22 mouse cellular contexts compared by ENCODE assay signal in genomic region chr17:25998425-25998824, GRCm38 (mm10). TPM values are rescaled to one million over a fixed set of nuclear protein-coding genes. Genes with fewer than 3 reads are reported as not detected.
"Had no signal": no experiment of that assay in that cellular context is flagged by ENCODE, and none has a peak within 500 bp of the region (broad histone marks: within the 10 kb centered on the region; RNA-seq: fewer than 3 reads in every experiment).

No protein-coding gene starts in this region.

- H3K27ac ChIP-seq: left cerebral cortex, adult 2 months; liver, embryonic 13.5 days; stomach, postnatal 0 days had no signal

- ATAC-seq: inflammation-experienced regulatory T-cells, adult 6 months had no signal

- H3K27me3 ChIP-seq: liver, embryonic 13.5 days had no signal

- H3K4me3 ChIP-seq: left cerebral cortex, adult 2 months; liver, embryonic 13.5 days had no signal

- H3K9ac ChIP-seq: liver, embryonic 13.5 days had no signal

- H3K9me3 ChIP-seq: liver, embryonic 13.5 days had no signal

- H3K36me3 ChIP-seq: liver, embryonic 13.5 days had no signal

- H3K4me2 ChIP-seq: liver, embryonic 13.5 days; midbrain, embryonic 11.5 days had no signal

- DNase-seq: layer of hippocampus, postnatal 36 days; liver, embryonic 13.5 days; lung, adult 2 months; lung, postnatal 14 days; lung, postnatal 4 days; midbrain, embryonic 14.5 days; thymus, adult 2 months; thymus, postnatal 14 days; thymus, postnatal 4 days had no signal

RNA-seq across cellular contexts. Expression of gene A930017K11Rik, which starts 46.1 kb away (rescaled TPM):
- total RNA-seq: layer of hippocampus, postnatal 10 days; left cerebral cortex, postnatal 10 days; liver, adult 2 months; megakaryocyte progenitor cell, adult 5-6 weeks had no signal
- polyA plus RNA-seq: inflammation-experienced regulatory T-cells, adult 6 months; liver, adult 2 months; lung, adult 2 months; midbrain, embryonic 11.5 days; neural tube, embryonic 11.5 days; small intestine, adult 2 months; spleen, adult 2 months; stomach, postnatal 0 days had no signal

RNA-seq across cellular contexts. Expression of gene Nhlrc4, which starts 53.7 kb away (rescaled TPM):
- total RNA-seq: layer of hippocampus, postnatal 10 days; left cerebral cortex, postnatal 10 days; megakaryocyte progenitor cell, adult 5-6 weeks; megakaryocyte-erythroid progenitor cell, adult 5-6 weeks had no signal
- polyA plus RNA-seq: inflammation-experienced regulatory T-cells, adult 6 months; neural tube, embryonic 14.5 days; small intestine, adult 2 months; stomach, postnatal 0 days had no signal
